Mouse (Mus musculus): Measurements from ENCODE around the gene Phf8. TPM values are rescaled to one million over a fixed set of nuclear protein-coding genes. Genes with fewer than 3 reads are reported as not detected.

Gene Phf8
- polyA plus RNA-seq, 1 experiment from 2014 or later: 13.9 TPM

- no peaks in the 10 kb centered on the region for H3K36me3 ChIP-seq
- H3K27me3 ChIP-seq (ENCODE audit: insufficient read depth, poor library complexity, severe bottlenecking): 0 out of 2 replicates have a peak, but pooled peaks cover 7% of the 10 kb centered on the region
- H3K4me3 ChIP-seq: no peak overlapping the region
- no peak for DNase-seq (ENCODE audit: low spot score)
- WGBS: 61% methylated on average over 2 of the region's 2 CpGs
- no peaks in the 10 kb centered on the region for H3K4me1 ChIP-seq
- no peak overlapping the region for H3K27ac ChIP-seq
- H3K9me3 ChIP-seq: no peaks in the 10 kb centered on the region
Observed at GRCm38 (mm10) chrX:151643386-151643785, 122.9 kb downstream of the Phf8 start.

GRCm38 (mm10) chrX:151653744-151654143 is 133.3 kb downstream of the Phf8 start:
- Histone ChIP-seq H3K27ac (no peak overlapping the region), H3K4me1 (no peaks in the 10 kb centered on the region), H3K4me3 (no peak overlapping the region), H3K27me3 (ENCODE audit: insufficient read depth, poor library complexity, severe bottlenecking) (no peaks in the 10 kb centered on the region), H3K9me3 (no peaks in the 10 kb centered on the region), H3K36me3 (no peaks in the 10 kb centered on the region)
- WGBS: 49% methylated on average over 2 of the region's 2 CpGs
- no peak for DNase-seq (ENCODE audit: low spot score)

GRCm38 (mm10) chrX:151674492-151675171 is 154.2 kb downstream of the Phf8 start:
- 78% methylated on average over 5 of the region's 5 CpGs for WGBS
- Histone ChIP-seq H3K27me3 (ENCODE audit: insufficient read depth, poor library complexity, severe bottlenecking) (no peaks in the 10 kb centered on the region), H3K36me3 (no peaks in the 10 kb centered on the region), H3K9me3 (no peaks in the 10 kb centered on the region), H3K4me1 (no peaks in the 10 kb centered on the region), H3K4me3 (no peak overlapping the region), H3K27ac (no peak overlapping the region)
- DNase-seq (ENCODE audit: low spot score): no peak

Other genes starting within 250 kb of the Phf8 start
- gene Fam120c, start 176.5 kb upstream of the Phf8 start, polyA plus RNA-seq (2016; fragmentation: Nextera tagmentation; extraction: Ambion mirVana): 3.3 and 4.6 TPM in 2 replicates

Data from heart, embryonic 10.5 days (tissue).